Mouse (Mus musculus) c-Kit-positive CD71-positive TER-119-positive erythroid progenitor cells, embryonic 14.5 days (primary cell): ENCODE measurements around the gene Dhrs4.

Experiments used
- DNase-seq: peaks from one replicate; pipeline ENCODE4 v3.0.0-alpha.2; 2013; ENCODE audit warnings: low spot score

The Dhrs4 gene

GRCm38 (mm10) chr14:55478651-55479599 lies at the start of gene Dhrs4:
Gene Dhrs4, plus strand, starts transcription at chr14:55478758.
- DNase-seq, result peak; percentile 77

GRCm38 (mm10) chr14:55430255-55430654 lies 48.3 kb upstream of the Dhrs4 start:
- no peak for DNase-seq

GRCm38 (mm10) chr14:55433052-55433451 lies 45.5 kb upstream of the Dhrs4 start:
- no peak for DNase-seq

GRCm38 (mm10) chr14:55434825-55435224 lies 43.7 kb upstream of the Dhrs4 start:
- no peak for DNase-seq

- DNase-seq, result no peak
Observed at GRCm38 (mm10) chr14:55437118-55437517, 41.4 kb upstream of the Dhrs4 start.

DNA sequence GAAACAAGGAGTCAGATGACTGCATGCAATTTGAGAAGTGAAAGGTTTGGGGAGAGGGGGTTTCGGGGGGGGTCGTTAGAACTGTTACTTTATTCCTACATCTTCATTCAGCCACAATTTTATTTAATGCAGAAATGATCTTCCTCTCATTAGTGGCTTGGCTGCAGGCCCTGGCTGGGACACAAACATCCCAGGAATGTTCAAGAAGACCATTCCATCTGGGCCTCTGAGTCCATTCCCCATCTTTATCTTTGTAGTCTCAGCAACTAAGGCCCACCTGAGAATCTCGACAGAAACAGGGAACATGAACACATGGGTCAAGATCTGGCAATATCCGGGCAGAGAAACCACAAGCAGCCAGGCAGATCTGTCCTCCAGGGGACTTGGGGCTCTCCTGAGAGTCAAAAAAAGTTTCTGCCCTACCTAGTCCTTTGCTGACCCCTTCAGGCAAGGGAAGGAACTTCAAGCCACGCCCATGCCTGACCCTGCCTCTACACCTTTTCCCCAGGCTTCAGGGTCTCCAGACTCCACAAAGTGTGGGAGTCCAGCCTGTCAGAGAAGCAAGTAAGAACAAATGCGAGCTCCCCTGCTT lies 40.3 kb upstream of the Dhrs4 start:
- peak; percentile 42 for DNase-seq

DNA sequence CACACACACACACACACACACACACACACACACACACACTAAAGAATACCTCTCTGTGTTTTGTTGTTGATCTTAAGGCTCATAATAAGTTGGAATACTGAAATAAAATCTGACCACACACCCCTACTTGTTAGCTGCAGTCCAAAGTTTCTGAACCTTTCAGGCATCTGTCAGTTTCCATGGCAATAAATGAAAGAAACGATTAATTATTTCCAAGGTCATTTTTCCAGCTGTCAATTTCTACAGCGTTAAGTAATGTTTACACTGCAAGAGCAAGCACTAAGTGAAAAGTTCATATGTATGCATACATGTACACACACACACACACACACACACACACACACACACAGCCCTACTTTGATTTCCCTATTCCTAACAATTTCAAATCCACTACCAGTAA lies 20.9 kb upstream of the Dhrs4 start:
- DNase-seq, result no peak

- peak; percentile 64 for DNase-seq
Observed at GRCm38 (mm10) chr14:55458273-55458672, 20.3 kb upstream of the Dhrs4 start.

- no peak for DNase-seq
Observed at GRCm38 (mm10) chr14:55458761-55459160, 19.8 kb upstream of the Dhrs4 start.

GRCm38 (mm10) chr14:55459796-55460195 lies 18.8 kb upstream of the Dhrs4 start:
- no peak for DNase-seq

DNA sequence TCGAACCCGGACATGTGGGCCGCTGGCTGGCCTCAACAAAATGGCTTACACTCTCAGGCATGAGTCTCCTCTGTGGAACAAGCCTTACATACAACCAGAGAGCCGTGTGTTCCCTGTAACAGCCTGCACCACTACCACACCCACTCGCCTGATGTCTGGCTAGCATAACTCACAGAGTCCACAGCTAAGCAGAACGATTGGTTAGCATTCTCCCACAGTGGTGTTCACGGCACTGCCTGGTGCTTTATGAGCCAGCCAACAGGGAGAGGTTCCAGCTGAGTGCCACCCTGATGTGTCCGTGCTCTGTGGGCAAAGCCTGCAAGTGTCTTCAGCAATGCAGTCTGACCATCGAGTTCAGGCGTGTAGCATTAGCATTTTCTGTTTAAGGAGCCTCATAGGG lies 18.3 kb upstream of the Dhrs4 start:
- no peak for DNase-seq

DNA sequence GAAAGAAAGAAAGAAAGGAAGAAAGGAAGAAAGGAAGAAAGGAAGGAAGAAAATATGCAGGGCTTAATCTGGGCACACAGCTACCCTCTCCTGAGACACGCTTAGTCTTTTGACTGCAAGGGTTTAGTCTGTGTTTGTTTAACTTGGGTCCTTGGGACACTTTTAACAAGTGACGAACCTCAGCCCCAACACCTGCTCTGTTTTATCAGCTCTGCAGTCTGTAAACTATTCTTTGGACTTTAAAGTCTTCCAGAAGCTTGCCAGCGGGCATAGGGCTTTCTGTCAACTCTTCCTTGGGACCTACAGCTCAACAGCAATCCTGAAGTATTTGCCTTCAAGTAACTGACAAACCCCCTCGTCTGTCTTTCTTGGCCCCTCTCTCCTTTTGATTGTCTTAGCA lies 16.8 kb upstream of the Dhrs4 start:
- DNase-seq, result no peak

DNA sequence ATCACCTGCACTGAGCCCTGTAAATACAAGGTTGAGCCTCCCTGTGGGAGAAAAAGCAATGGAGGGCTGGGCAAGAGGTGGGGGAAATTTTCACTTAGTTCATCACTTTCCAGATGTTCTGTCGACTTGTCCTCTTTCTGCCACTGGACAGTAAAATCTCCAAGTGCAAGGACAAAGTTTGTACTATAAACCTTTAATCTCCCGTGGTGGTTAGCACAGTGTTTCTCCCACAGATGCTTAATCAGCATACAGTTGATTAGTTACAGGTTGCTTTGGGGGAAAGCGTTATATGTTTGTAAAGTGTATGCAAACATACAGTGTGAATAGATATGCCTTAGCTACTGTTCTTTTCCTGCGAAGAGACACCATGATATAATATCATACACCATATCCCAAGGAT lies 12.1 kb upstream of the Dhrs4 start:
- DNase-seq, result no peak

DNA sequence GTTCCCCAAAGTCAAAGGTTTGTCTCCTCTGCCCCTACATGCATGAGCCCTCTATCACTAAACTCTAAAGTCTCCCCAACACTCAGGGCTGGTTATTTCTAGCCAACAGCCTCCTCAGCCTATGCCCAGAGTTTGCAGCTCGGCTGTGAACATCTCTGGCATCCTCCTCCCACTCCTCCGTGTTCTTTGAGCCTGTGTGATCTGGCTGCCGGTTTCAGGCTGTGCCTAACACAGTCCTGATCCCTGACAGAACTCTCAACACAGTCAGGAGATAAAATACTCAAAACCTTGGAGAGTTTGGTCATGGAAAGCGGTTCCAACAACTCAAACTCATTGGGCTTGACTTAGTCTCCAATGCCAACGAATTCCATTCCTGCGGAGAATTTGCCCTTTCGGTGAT lies 11.4 kb upstream of the Dhrs4 start:
- DNase-seq, result no peak

GRCm38 (mm10) chr14:55468301-55468741 lies 10.2 kb upstream of the Dhrs4 start:
- no peak for DNase-seq

DNA sequence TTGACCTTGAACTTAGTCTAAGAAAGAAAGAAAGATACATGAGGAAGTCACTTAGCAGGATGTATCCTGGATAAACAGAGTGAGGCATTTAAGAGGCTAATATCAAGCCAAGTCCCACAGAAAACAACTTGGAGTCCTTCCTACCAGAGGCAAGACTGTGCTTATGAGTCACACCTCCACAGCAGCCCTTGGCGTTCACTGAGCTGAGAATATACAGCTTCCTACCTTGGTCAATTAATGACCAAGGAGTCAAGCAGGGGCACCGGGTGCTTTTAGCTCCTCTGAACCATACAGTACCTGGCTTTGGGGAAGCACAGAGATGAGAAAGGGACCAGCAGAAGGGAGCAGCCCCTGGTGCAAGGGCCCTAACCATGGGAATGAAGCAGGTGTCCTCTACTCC lies 9.5 kb upstream of the Dhrs4 start:
- no peak for DNase-seq

DNA sequence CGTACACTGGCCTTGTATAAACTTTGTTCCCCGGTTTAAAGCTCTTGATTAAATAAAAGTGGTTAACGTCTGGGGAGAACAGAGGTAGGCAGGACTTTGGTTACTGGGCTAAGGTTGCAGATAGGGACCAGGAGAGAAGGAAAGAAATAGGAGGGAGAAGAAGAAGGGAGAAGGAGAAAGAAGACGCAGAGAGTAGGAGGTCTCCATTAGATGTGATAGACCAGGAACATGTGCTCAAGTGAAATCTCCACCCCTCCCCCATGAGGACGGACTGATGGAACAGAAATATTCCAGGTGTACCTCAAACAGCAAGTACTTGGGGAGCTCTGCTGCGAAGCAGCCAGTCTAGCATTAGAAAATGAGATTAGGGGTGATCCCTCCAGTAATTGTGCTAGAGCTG lies 8.7 kb upstream of the Dhrs4 start:
- DNase-seq, result no peak

GRCm38 (mm10) chr14:55470806-55471205 lies 7.8 kb upstream of the Dhrs4 start:
- DNase-seq, result no peak

GRCm38 (mm10) chr14:55475654-55476053 lies 2.9 kb upstream of the Dhrs4 start:
- no peak for DNase-seq

GRCm38 (mm10) chr14:55477421-55477820 lies 1.1 kb upstream of the Dhrs4 start:
- DNase-seq, result no peak

- no peak for DNase-seq
Observed at GRCm38 (mm10) chr14:55477829-55478228, 729 bp upstream of the Dhrs4 start.

GRCm38 (mm10) chr14:55479629-55480028 lies 1.1 kb downstream of the Dhrs4 start:
- no peak for DNase-seq

GRCm38 (mm10) chr14:55484430-55485085 lies 6.0 kb downstream of the Dhrs4 start:
- no peak for DNase-seq
